Mouse (Mus musculus): ENCODE results near the gene Slc35f6. TPM values are rescaled to one million over a fixed set of nuclear protein-coding genes. Genes with fewer than 3 reads are reported as not detected.

The Slc35f6 gene
- polyA plus RNA-seq, 1 experiment from 2014 or later = 88.8 TPM

DNA sequence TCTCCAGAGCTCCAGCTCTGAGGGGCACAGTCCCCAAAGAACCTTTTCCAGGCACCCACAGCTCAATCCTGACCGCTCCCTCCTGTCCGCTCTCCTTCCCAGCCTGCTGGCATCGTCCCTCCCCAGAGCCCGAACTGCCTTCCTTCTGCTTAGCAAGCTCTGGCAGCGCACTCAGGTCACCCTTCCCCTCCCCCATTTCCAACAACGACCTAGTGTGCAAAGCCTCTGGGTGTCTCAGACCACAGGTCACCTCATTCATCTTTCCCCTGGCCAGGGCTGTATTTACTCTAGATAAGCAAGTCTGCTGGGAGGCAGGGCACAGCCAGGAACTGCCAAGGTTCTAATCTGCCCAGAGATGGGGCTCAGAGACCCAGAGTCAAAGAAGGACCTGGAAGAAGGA is 32.3 kb upstream of the Slc35f6 start:
- WGBS (ENCODE audit: missing documents) = 74% methylated on average over 6 of the region's 6 CpGs
- Histone ChIP-seq H3K27ac (no peak overlapping the region), H3K79me2 (ENCODE audit: inconsistent target) (no peaks in the 10 kb centered on the region), H3K4me3 (ENCODE audit: inconsistent target) (no peak overlapping the region), H3K36me3 (ENCODE audit: inconsistent target) (no peaks in the 10 kb centered on the region)

DNA sequence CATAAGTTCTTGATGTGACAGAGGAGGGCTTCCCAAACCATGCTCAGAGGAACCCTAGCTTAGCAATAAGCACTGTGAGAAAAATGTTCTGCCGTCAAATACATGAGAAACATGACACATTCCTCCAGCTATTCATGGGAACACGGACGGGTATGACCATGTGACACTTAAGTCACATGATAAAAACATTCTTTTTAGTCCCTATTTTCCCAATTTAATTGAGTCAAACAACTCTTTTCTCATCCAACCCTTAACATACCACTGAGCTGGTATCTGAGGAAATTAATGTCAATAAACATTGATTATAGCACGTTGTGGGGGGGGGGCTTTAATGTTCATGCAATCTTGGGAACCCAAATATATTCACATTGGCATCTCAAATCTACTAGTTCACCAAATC is 31.9 kb upstream of the Slc35f6 start:
- Histone ChIP-seq H3K36me3 (ENCODE audit: inconsistent target) (no peaks in the 10 kb centered on the region), H3K27ac (no peak overlapping the region), H3K79me2 (ENCODE audit: inconsistent target) (no peaks in the 10 kb centered on the region), H3K4me3 (ENCODE audit: inconsistent target) (no peak overlapping the region)
- WGBS (ENCODE audit: missing documents) = 87% methylated on average over 4 of the region's 4 CpGs

- Histone ChIP-seq H3K4me3 (ENCODE audit: inconsistent target) (no peak overlapping the region), H3K79me2 (ENCODE audit: inconsistent target) (no peaks in the 10 kb centered on the region), H3K27ac (no peak overlapping the region), H3K36me3 (ENCODE audit: inconsistent target) (no peaks in the 10 kb centered on the region)
- WGBS (ENCODE audit: missing documents) = 61% methylated on average over 3 of the region's 3 CpGs
Measured at GRCm38 (mm10) chr5:30616644-30617043, 31.1 kb upstream of the Slc35f6 start.

- 41% methylated on average over 3 of the region's 3 CpGs for WGBS (ENCODE audit: missing documents)
Measured at GRCm38 (mm10) chr5:30617357-30617756, 30.4 kb upstream of the Slc35f6 start.

GRCm38 (mm10) chr5:30617851-30618250 is 29.9 kb upstream of the Slc35f6 start:
- H3K4me3 ChIP-seq (ENCODE audit: inconsistent target) = no peak overlapping the region
- no peak overlapping the region for H3K27ac ChIP-seq
- WGBS (ENCODE audit: missing documents) = 68% methylated on average over 11 of the region's 11 CpGs
- H3K36me3 ChIP-seq (ENCODE audit: inconsistent target) = no peaks in the 10 kb centered on the region
- H3K79me2 ChIP-seq (ENCODE audit: inconsistent target) = no peaks in the 10 kb centered on the region

More at GRCm38 (mm10) chr5:30617357-30617756, 30.4 kb upstream of the Slc35f6 start:
- Histone ChIP-seq H3K27ac (no peak overlapping the region), H3K79me2 (ENCODE audit: inconsistent target) (no peaks in the 10 kb centered on the region), H3K36me3 (ENCODE audit: inconsistent target) (no peaks in the 10 kb centered on the region), H3K4me3 (ENCODE audit: inconsistent target) (no peak overlapping the region)

DNA sequence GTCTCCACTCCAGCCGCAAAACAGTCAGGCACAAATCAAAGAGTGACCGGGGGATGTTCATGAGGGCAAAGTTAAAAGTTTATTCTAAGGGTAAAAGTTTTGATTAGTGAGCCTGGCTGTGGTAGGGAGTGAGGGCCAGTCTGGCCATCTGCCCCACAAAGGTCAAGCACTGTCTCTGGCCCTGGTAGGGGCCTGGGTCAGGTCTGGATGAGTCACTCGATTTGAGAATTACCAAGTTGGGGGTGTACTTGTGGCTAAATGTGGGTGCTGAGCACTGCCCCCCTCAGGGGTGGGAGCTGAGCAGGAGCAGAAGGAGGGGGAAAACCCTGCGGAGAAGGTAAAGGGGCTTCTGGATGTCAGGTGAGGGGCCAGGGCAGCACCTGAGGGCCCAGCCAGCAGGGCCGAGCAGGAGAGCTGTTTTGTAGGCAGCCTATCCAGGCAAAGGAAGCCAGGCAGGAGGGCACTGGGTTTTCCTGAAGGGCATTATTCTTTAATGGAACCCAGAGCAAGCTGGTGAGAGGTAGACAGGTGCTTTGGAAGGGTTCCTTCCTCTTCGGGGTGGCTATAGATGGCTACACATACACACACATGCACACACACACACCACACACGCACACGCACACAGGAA is 29.2 kb upstream of the Slc35f6 start:
- WGBS (ENCODE audit: missing documents) = 92% methylated on average over 8 of the region's 8 CpGs

GRCm38 (mm10) chr5:30619211-30619610 is 28.5 kb upstream of the Slc35f6 start:
- H3K4me3 ChIP-seq (ENCODE audit: inconsistent target) = no peak overlapping the region
- no peak overlapping the region for H3K27ac ChIP-seq
- 83% methylated on average over 2 of the region's 2 CpGs for WGBS (ENCODE audit: missing documents)
- H3K36me3 ChIP-seq (ENCODE audit: inconsistent target) = no peaks in the 10 kb centered on the region
- no peaks in the 10 kb centered on the region for H3K79me2 ChIP-seq (ENCODE audit: inconsistent target)

More for the DNA sequence above, 29.2 kb upstream of the Slc35f6 start:
- H3K36me3 ChIP-seq (ENCODE audit: inconsistent target) = no peaks in the 10 kb centered on the region
- H3K79me2 ChIP-seq (ENCODE audit: inconsistent target) = no peaks in the 10 kb centered on the region
- no peak overlapping the region for H3K27ac ChIP-seq
- no peak overlapping the region for H3K4me3 ChIP-seq (ENCODE audit: inconsistent target)

- H3K27ac ChIP-seq = no peak overlapping the region
- no peaks in the 10 kb centered on the region for H3K36me3 ChIP-seq (ENCODE audit: inconsistent target)
- no peak overlapping the region for H3K4me3 ChIP-seq (ENCODE audit: inconsistent target)
- no peaks in the 10 kb centered on the region for H3K79me2 ChIP-seq (ENCODE audit: inconsistent target)
- 95% methylated on average over 20 of the region's 20 CpGs for WGBS (ENCODE audit: missing documents)
Measured at GRCm38 (mm10) chr5:30620567-30620966, 27.2 kb upstream of the Slc35f6 start.

GRCm38 (mm10) chr5:30621211-30621790 is 26.4 kb upstream of the Slc35f6 start:
- no peaks in the 10 kb centered on the region for H3K36me3 ChIP-seq (ENCODE audit: inconsistent target)
- WGBS (ENCODE audit: missing documents) = 92% methylated on average over 9 of the region's 9 CpGs
- H3K79me2 ChIP-seq (ENCODE audit: inconsistent target) = no peaks in the 10 kb centered on the region
- H3K4me3 ChIP-seq (ENCODE audit: inconsistent target) = no peak overlapping the region
- H3K27ac ChIP-seq = no peak overlapping the region

- H3K27ac ChIP-seq = no peak overlapping the region
- 68% methylated on average over 22 of the region's 22 CpGs for WGBS (ENCODE audit: missing documents)
- H3K36me3 ChIP-seq (ENCODE audit: inconsistent target) = no peaks in the 10 kb centered on the region
- H3K4me3 ChIP-seq (ENCODE audit: inconsistent target) = no peak overlapping the region
- H3K79me2 ChIP-seq (ENCODE audit: inconsistent target) = no peaks in the 10 kb centered on the region
Measured at GRCm38 (mm10) chr5:30621844-30622176, 25.9 kb upstream of the Slc35f6 start.

DNA sequence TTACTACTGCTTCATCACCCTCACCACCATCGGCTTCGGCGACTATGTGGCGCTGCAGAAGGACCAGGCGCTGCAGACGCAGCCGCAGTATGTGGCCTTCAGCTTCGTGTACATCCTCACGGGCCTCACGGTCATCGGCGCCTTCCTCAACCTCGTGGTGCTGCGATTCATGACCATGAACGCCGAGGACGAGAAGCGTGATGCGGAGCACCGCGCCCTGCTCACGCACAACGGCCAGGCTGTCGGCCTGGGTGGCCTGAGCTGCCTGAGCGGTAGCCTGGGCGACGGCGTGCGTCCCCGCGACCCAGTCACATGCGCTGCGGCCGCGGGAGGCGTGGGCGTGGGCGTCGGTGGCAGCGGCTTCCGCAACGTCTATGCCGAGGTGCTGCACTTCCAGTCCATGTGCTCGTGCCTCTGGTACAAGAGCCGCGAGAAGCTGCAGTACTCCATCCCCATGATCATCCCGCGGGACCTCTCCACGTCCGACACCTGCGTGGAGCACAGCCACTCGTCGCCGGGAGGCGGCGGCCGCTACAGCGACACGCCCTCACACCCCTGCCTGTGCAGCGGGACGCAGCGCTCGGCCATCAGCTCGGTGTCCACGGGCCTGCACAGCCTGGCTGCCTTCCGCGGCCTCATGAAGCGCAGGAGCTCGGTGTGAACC is 25.4 kb upstream of the Slc35f6 start:
- no peaks in the 10 kb centered on the region for H3K79me2 ChIP-seq (ENCODE audit: inconsistent target)
- WGBS (ENCODE audit: missing documents) = 8% methylated on average over 67 of the region's 69 CpGs
- no peak overlapping the region for H3K4me3 ChIP-seq (ENCODE audit: inconsistent target)

DNA sequence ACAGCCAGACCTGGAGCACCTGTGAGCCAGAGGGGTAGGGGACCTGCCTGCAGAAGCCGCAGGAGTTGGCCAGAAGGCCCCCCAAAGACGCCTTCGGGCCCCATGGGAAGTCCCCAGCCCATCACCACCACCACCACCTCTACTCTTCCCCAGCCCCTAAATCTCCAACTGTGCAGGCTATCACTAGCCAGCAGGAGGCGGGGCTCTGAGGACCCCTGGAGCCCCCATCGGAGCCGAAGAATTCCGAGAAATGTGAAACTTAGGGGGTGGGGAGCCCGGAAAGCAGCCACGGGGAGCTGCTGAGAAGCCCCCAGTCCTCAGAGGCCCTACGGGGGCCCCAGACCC is 24.9 kb upstream of the Slc35f6 start:
- Histone ChIP-seq H3K79me2 (ENCODE audit: inconsistent target) (no peaks in the 10 kb centered on the region), H3K4me3 (ENCODE audit: inconsistent target) (no peak overlapping the region), H3K27ac (no peak overlapping the region), H3K36me3 (ENCODE audit: inconsistent target) (no peaks in the 10 kb centered on the region)
- WGBS (ENCODE audit: missing documents) = 5% methylated on average over 10 of the region's 10 CpGs

More for the DNA sequence above, 25.4 kb upstream of the Slc35f6 start:
- H3K36me3 ChIP-seq (ENCODE audit: inconsistent target) = no peaks in the 10 kb centered on the region
- no peak overlapping the region for H3K27ac ChIP-seq

- Histone ChIP-seq H3K79me2 (ENCODE audit: inconsistent target) (no peaks in the 10 kb centered on the region), H3K27ac (no peak overlapping the region), H3K36me3 (ENCODE audit: inconsistent target) (no peaks in the 10 kb centered on the region), H3K4me3 (ENCODE audit: inconsistent target) (no peak overlapping the region)
- 63% methylated on average over 2 of the region's 2 CpGs for WGBS (ENCODE audit: missing documents)
Measured at GRCm38 (mm10) chr5:30623380-30623779, 24.4 kb upstream of the Slc35f6 start.

- Histone ChIP-seq H3K79me2 (ENCODE audit: inconsistent target) (no peaks in the 10 kb centered on the region), H3K4me3 (ENCODE audit: inconsistent target) (no peak overlapping the region), H3K36me3 (ENCODE audit: inconsistent target) (no peaks in the 10 kb centered on the region), H3K27ac (no peak overlapping the region)
- WGBS (ENCODE audit: missing documents) = 70% methylated on average over 1 of the region's 1 CpGs
Measured at GRCm38 (mm10) chr5:30624311-30624710, 23.4 kb upstream of the Slc35f6 start.

- no peak overlapping the region for H3K27ac ChIP-seq
- 45% methylated on average over 4 of the region's 4 CpGs for WGBS (ENCODE audit: missing documents)
- no peaks in the 10 kb centered on the region for H3K36me3 ChIP-seq (ENCODE audit: inconsistent target)
- no peaks in the 10 kb centered on the region for H3K79me2 ChIP-seq (ENCODE audit: inconsistent target)
- H3K4me3 ChIP-seq (ENCODE audit: inconsistent target) = no peak overlapping the region
Measured at GRCm38 (mm10) chr5:30624908-30625307, 22.8 kb upstream of the Slc35f6 start.

All from macrophage (primary cell).